Mouse (Mus musculus) CH12.LX (cell line): ENCODE data around the gene Cnp. TPM values are rescaled to one million over a fixed set of nuclear protein-coding genes. Genes with fewer than 3 reads are reported as not detected.

Source experiments
- DNase-seq: peaks from one replicate; pipeline ENCODE4 v3.0.0-alpha.2; 2013; ENCODE audit errors: extremely low read depth
- H3K27ac ChIP-seq: 2 replicates; pipeline ENCODE4 v1.5.1; 2012; ENCODE audit warnings: low read depth, mild to moderate bottlenecking, control low read depth, moderate library complexity; ENCODE audit not compliant: insufficient read depth
- H3K27me3 ChIP-seq: replicated peaks from 2 replicates; pipeline ENCODE3; 2012; ENCODE audit warnings: inconsistent platforms
- H3K36me3 ChIP-seq, 2 experiments: replicated peaks in 1 of 2; 2 replicates each; pipeline versions ENCODE3 to v1.6.1; 2012; ENCODE audit warnings: inconsistent platforms in 1 of 2, low read length in 1 of 2, mild to moderate bottlenecking in 1 of 2, mixed read lengths in 1 of 2, moderate library complexity in 1 of 2; ENCODE audit not compliant: control insufficient read depth in 1 of 2, insufficient read depth in 1 of 2
- H3K4me1 ChIP-seq, 2 experiments: 2 replicates each; pipeline ENCODE4 v1.6.1; 2012; ENCODE audit warnings: inconsistent platforms in 1 of 2, moderate library complexity in 1 of 2; ENCODE audit not compliant: insufficient read depth in 2 of 2, control insufficient read depth in 1 of 2
- H3K4me2 ChIP-seq: 2 replicates; pipeline ENCODE4 v1.6.1; 2012; ENCODE audit warnings: low read depth, mild to moderate bottlenecking, control low read depth; ENCODE audit not compliant: poor library complexity, insufficient read depth, severe bottlenecking
- H3K4me3 ChIP-seq, 3 experiments: fragments of 150-350 bp in 1 of 3; sonication (generic) in 1 of 3; replicated peaks in 1 of 3; 2 replicates each; pipeline versions ENCODE3 to v1.5.1; 2011 to 2012; ENCODE audit warnings: low read depth in 2 of 3, low read length in 2 of 3, mild to moderate bottlenecking in 2 of 3, moderate library complexity in 2 of 3, control low read depth in 1 of 3, improper control_type of control experiment in 1 of 3, inconsistent platforms in 1 of 3, mixed read lengths in 1 of 3; ENCODE audit not compliant: poor library complexity in 1 of 3
- H3K79me2 ChIP-seq: replicated peaks from 2 replicates; pipeline ENCODE4 v1.6.1; 2012; ENCODE audit warnings: mild to moderate bottlenecking, moderate library complexity; ENCODE audit not compliant: control insufficient read depth, poor library complexity, insufficient read depth, severe bottlenecking; ENCODE audit errors: extremely low read depth
- H3K9ac ChIP-seq: 2 replicates; pipeline ENCODE4 v1.6.1; 2012; ENCODE audit warnings: low read depth, mild to moderate bottlenecking, control low read depth, moderate library complexity; ENCODE audit not compliant: insufficient read depth
- H3K9me3 ChIP-seq: replicated peaks from 2 replicates; pipeline ENCODE3; 2012; ENCODE audit warnings: low read length, inconsistent platforms, mixed read lengths
- BHLHE40 ChIP-seq: IDR thresholded peaks from 2 replicates; pipeline ENCODE4 v1.6.1; 2011; ENCODE audit warnings: mild to moderate bottlenecking, low read depth, low read length, improper control_type of control experiment
- CHD2 ChIP-seq: IDR thresholded peaks from 2 replicates; pipeline ENCODE4 v1.6.1; 2011; ENCODE audit warnings: low read length, improper control_type of control experiment
- EP300 ChIP-seq: IDR thresholded peaks from 2 replicates; pipeline ENCODE4 v1.6.1; 2011; ENCODE audit warnings: low read length, improper control_type of control experiment
- ETS1 ChIP-seq: conservative IDR thresholded peaks from 2 replicates; pipeline ENCODE4 v1.6.1; 2012; ENCODE audit warnings: low read depth, mild to moderate bottlenecking, inconsistent platforms, low read length, improper control_type of control experiment, moderate library complexity
- IRF4 ChIP-seq: IDR thresholded peaks from 2 replicates; pipeline ENCODE4 v1.6.1; 2014; ENCODE audit warnings: low read depth, mild to moderate bottlenecking, inconsistent platforms, low read length, improper control_type of control experiment
- MAFK ChIP-seq: IDR thresholded peaks from 2 replicates; pipeline ENCODE4 v1.6.1; 2011; ENCODE audit warnings: low read length, improper control_type of control experiment; ENCODE audit not compliant: insufficient replicate concordance
- MAX ChIP-seq: IDR thresholded peaks from 2 replicates; pipeline ENCODE4 v1.6.1; 2011; ENCODE audit warnings: low read length, improper control_type of control experiment
- MXI1 ChIP-seq: IDR thresholded peaks from 2 replicates; pipeline ENCODE4 v1.6.1; 2011; ENCODE audit warnings: mild to moderate bottlenecking, low read depth, low read length, improper control_type of control experiment
- MYC ChIP-seq: IDR thresholded peaks from 2 replicates; pipeline ENCODE4 v1.6.1; 2011; ENCODE audit warnings: low read depth, mild to moderate bottlenecking, improper control_type of control experiment, low read length
- NRF1 ChIP-seq: IDR thresholded peaks from 2 replicates; pipeline ENCODE4 v1.6.1; 2014; ENCODE audit warnings: low read depth, mild to moderate bottlenecking, inconsistent platforms, low read length, improper control_type of control experiment, moderate library complexity
- POLR2AphosphoS2 ChIP-seq: IDR thresholded peaks from 2 replicates; pipeline ENCODE4 v1.6.1; 2011; ENCODE audit warnings: low read depth, low read length, improper control_type of control experiment
- ZC3H11A ChIP-seq: IDR thresholded peaks from 2 replicates; pipeline ENCODE4 v1.6.1; 2012; ENCODE audit warnings: low read depth, mild to moderate bottlenecking, inconsistent platforms, low read length, improper control_type of control experiment
- ZNF384 ChIP-seq: IDR thresholded peaks from 2 replicates; pipeline ENCODE4 v1.6.1; 2012; ENCODE audit warnings: low read depth, low read length, improper control_type of control experiment, inconsistent platforms
- dilution Hi-C: fragments of 300-500 bp; cut with MboI; formaldehyde crosslinking; loops from 2 replicates; pipeline ENCODE4 v1.14.3; 2020; ENCODE audit warnings: low sequenced_read_pairs; ENCODE audit not compliant: extremely low pct_unique_long_range_greater_than_20kb, extremely low pct_ligation_motif_present
- in situ Hi-C: fragments of 300-500 bp; cut with MboI; formaldehyde crosslinking; loops from 3 replicates; pipeline ENCODE4 v1.14.3; 2019; ENCODE audit warnings: low sequenced_read_pairs, low pct_ligation_motif_present, low pct_unique_long_range_greater_than_20kb, mixed read lengths
- polyA plus RNA-seq: library from polyadenylated mRNA; unstranded; fragments of >175 nt; gene quantifications from 2 replicates; pipeline ENCODE4 v1.2.1, GENCODE M21; 2012; ENCODE audit warnings: low read depth; ENCODE audit not compliant: insufficient read length
- total RNA-seq, 2 experiments: library from RNA; depleted of rRNA; stranded (reverse); fragments of 300-350 nt in 1 of 2; fragments of >200 nt in 1 of 2; gene quantifications; 2 replicates each; pipeline ENCODE4 v1.2.3; 2012 to 2014

Cnp gene
- total and polyA plus RNA-seq, 3 experiments = 77.7 to 87.8 (median 80.2) TPM

GRCm38 (mm10) chr11:100567815-100568245, 6.9 kb upstream of the Cnp start (continued):
- TF ChIP-seq ZC3H11A (no peak), NRF1 (no peak), CHD2 (peak; percentile 76; the same call in 1 of the 2 replicates)

GRCm38 (mm10) chr11:100568692-100569091, 6.0 kb upstream of the Cnp start:
- in situ Hi-C loops (no loop called here), dilution Hi-C loops (no loop called here)
- Histone ChIP-seq H3K79me2 (no peaks in the 10 kb centered on the region), H3K36me3 (peaks cover 0 to 2% of the 10 kb centered on the region in 2 experiments), H3K9ac (0 out of 2 replicates have a peak overlapping the region, but pooled peaks have one; percentile 3), H3K27ac (peak overlapping the region; percentile 80), H3K9me3 (no peaks in the 10 kb centered on the region), H3K27me3 (no peaks in the 10 kb centered on the region), H3K4me2 (peak overlapping the region; percentile 68; the same call in 1 of the 2 replicates), H3K4me1 (peaks cover 28 to 52% of the 10 kb centered on the region in 2 experiments), H3K4me3 (no peak overlapping the region)
- TF ChIP-seq POLR2AphosphoS2 = no peak
- TF ChIP-seq BHLHE40 = peak; percentile 77
- TF ChIP-seq MXI1 = peak; percentile 62; the same call in 1 of the 2 replicates
- TF ChIP-seq IRF4 = no peak
- TF ChIP-seq ETS1 = 0 out of 2 replicates have a peak, but pooled peaks have one; percentile 13
- peak; percentile 82 for TF ChIP-seq MAX
- no peak for TF ChIP-seq MAFK
- peak; percentile 82 for TF ChIP-seq MYC
- TF ChIP-seq EP300 = no peak
- no peak for DNase-seq

- TF ChIP-seq ZNF384 = peak; percentile 72
- TF ChIP-seq MXI1 = no peak
- TF ChIP-seq CHD2 = 0 out of 2 replicates have a peak, but pooled peaks have one; percentile 17
- TF ChIP-seq EP300 = peak; percentile 14; the same call in 1 of the 2 replicates
- TF ChIP-seq, all 38 proteins: peak for 3
- no peaks in the 10 kb centered on the region for H3K79me2 ChIP-seq
- H3K4me3 ChIP-seq = peak overlapping the region; percentile 35 to 39 (median 37)
- H3K4me2 ChIP-seq = peak overlapping the region; percentile 63
- H3K27ac ChIP-seq = peak overlapping the region; percentile 92
- H3K36me3 ChIP-seq = peaks cover 0 to 2% of the 10 kb centered on the region in 2 experiments
- in situ Hi-C loops (loop anchor here (5.0 kb wide), 2 partner anchors 53 to 128 kb away; partner anchors contain the start of gene Dnajc7), dilution Hi-C loops (no loop called here)
- H3K9me3 ChIP-seq = no peaks in the 10 kb centered on the region
- no peak for DNase-seq
- H3K27me3 ChIP-seq = no peaks in the 10 kb centered on the region
- H3K9ac ChIP-seq = no peak overlapping the region
- H3K4me1 ChIP-seq = peaks cover 28 to 59% of the 10 kb centered on the region in 2 experiments
Measured at GRCm38 (mm10) chr11:100569789-100570188, 4.9 kb upstream of the Cnp start.
